Mouse (Mus musculus) stomach, postnatal 0 days (tissue): ENCODE data around the gene Acaa1b. TPM values are rescaled to one million over a fixed set of nuclear protein-coding genes. Genes with fewer than 3 reads are reported as not detected.

ENCODE experiments used
- ATAC-seq: fragments of 200-750 bp; cut with Nextera tagmentation; 2 replicates; pipeline ENCODE4 v1.8.0; 2017; ENCODE audit not compliant: low FRiP score, low TSS enrichment
- DNase-seq: peaks from one replicate; pipeline ENCODE4 v3.0.0-alpha.2; 2016; ENCODE audit warnings: low spot score
- H3K27ac ChIP-seq: fragments of 300-500 bp; sonication (generic); replicated peaks from 2 replicates; pipeline ENCODE4 v1.5.1; 2014; ENCODE audit warnings: mild to moderate bottlenecking, control low read depth
- H3K27me3 ChIP-seq: fragments of 300-500 bp; sonication (generic); 2 replicates; pipeline ENCODE4 v1.6.1; 2014; ENCODE audit warnings: low read length; ENCODE audit not compliant: control insufficient read depth, insufficient read depth
- H3K36me3 ChIP-seq: fragments of 300-500 bp; sonication (generic); 2 replicates; pipeline ENCODE4 v1.6.1; 2014; ENCODE audit warnings: low read length, mixed read lengths; ENCODE audit not compliant: control insufficient read depth, insufficient read depth
- H3K4me1 ChIP-seq: fragments of 300-500 bp; sonication (generic); replicated peaks from 2 replicates; pipeline ENCODE4 v1.6.1; 2014; ENCODE audit warnings: antibody characterized with exemption; ENCODE audit not compliant: control insufficient read depth, insufficient read depth
- H3K4me2 ChIP-seq: fragments of 300-500 bp; sonication (generic); replicated peaks from 2 replicates; pipeline ENCODE4 v1.6.1; 2014; ENCODE audit warnings: low read depth, mild to moderate bottlenecking, control low read depth, moderate library complexity
- H3K4me3 ChIP-seq: fragments of 300-500 bp; sonication (generic); 2 replicates; pipeline ENCODE4 v1.5.1; 2014; ENCODE audit warnings: low read depth, low read length, control low read depth
- H3K9ac ChIP-seq: fragments of 300-500 bp; sonication (generic); 2 replicates; pipeline ENCODE4 v1.6.1; 2014; ENCODE audit warnings: mild to moderate bottlenecking, low read length, control low read depth, mixed read lengths
- H3K9me3 ChIP-seq: fragments of 300-500 bp; sonication (generic); 2 replicates; pipeline ENCODE4 v1.6.1; 2016; ENCODE audit warnings: low read length; ENCODE audit not compliant: control insufficient read depth
- CTCF ChIP-seq: IDR thresholded peaks from 2 replicates; pipeline ENCODE4 v1.5.1; 2016; ENCODE audit warnings: antibody characterized with exemption, low read depth, mild to moderate bottlenecking, moderate library complexity
- EP300 ChIP-seq: optimal IDR thresholded peaks from 2 replicates; pipeline ENCODE3; 2016; ENCODE audit warnings: antibody characterized with exemption
- WGBS: fragments of 180-500 bp; shearing (Covaris S2); extraction: QIAGEN DNeasy Blood & Tissue Kit; methylation state at CpG from one replicate; pipeline ENCODE4 v1.1.7; 2014; 5-methylcytosine and 5-hydroxymethylcytosine counted together
- polyA plus RNA-seq: library from polyadenylated mRNA; unstranded; fragments of >200 nt; fragmentation: Nextera tagmentation; extraction: Ambion mirVana; gene quantifications from 2 replicates; pipeline ENCODE4 v1.2.1, GENCODE M21; 2015

Acaa1b gene
- polyA plus RNA-seq, 1 experiment from 2014 or later, result 10.7 TPM

GRCm38 (mm10) chr9:119192202-119192990, 35.5 kb upstream of the Acaa1b start:
- no peak for TF ChIP-seq EP300
- peak; percentile 81 for TF ChIP-seq CTCF
- Histone ChIP-seq H3K9me3 (no peaks in the 10 kb centered on the region), H3K36me3 (no peaks in the 10 kb centered on the region), H3K27ac (no peak overlapping the region), H3K4me2 (no peak overlapping the region), H3K27me3 (no peaks in the 10 kb centered on the region), H3K9ac (no peak overlapping the region), H3K4me1 (no peaks in the 10 kb centered on the region), H3K4me3 (no peak overlapping the region)
- DNase-seq (peak; percentile 81), ATAC-seq (peak; percentile 82)
- WGBS, result 31% methylated on average over 10 of the region's 11 CpGs

DNA sequence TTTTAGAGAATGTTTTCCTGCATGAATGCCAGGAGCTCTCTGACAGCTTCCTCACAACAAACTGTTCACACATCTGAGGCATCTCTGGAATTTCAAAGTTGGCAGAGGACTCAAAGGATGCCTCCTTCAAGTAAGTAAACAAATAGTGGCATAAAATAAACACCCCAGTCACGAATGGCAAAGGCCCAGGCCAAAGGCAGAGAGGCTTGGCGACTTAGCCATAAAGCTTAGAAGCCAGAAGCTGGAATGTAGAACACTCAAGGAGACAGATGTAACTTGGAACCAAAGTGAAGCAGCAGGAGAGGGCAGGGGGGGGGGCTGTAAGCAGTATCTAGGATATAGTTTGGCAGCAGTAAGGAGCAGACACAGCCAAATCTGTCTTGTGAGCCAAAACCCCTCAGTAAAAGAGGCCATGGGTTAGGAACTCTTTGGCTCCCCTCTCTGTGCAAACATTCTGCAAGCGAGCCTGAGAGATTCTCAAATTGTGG, 24.4 kb upstream of the Acaa1b start:
- no peaks in the 10 kb centered on the region for H3K4me1 ChIP-seq
- H3K4me2 ChIP-seq, result no peak overlapping the region
- H3K4me3 ChIP-seq, result no peak overlapping the region
- no peak for DNase-seq
- H3K9ac ChIP-seq, result no peak overlapping the region
- no peak for TF ChIP-seq EP300
- TF ChIP-seq CTCF, result no peak
- ATAC-seq, result peak; percentile 38; the same call in 1 of the 2 replicates
- 7% methylated on average over 3 of the region's 3 CpGs for WGBS
- H3K9me3 ChIP-seq, result no peaks in the 10 kb centered on the region
- no peak overlapping the region for H3K27ac ChIP-seq
- no peaks in the 10 kb centered on the region for H3K27me3 ChIP-seq
- no peaks in the 10 kb centered on the region for H3K36me3 ChIP-seq

GRCm38 (mm10) chr9:119179292-119179691, 22.4 kb upstream of the Acaa1b start:
- no peak overlapping the region for H3K9ac ChIP-seq
- ATAC-seq (no peak), DNase-seq (no peak)
- no peak overlapping the region for H3K4me3 ChIP-seq
- no peak overlapping the region for H3K27ac ChIP-seq
- 86% methylated on average over 11 of the region's 11 CpGs for WGBS
- H3K4me2 ChIP-seq, result no peak overlapping the region
- H3K27me3 ChIP-seq, result no peaks in the 10 kb centered on the region; the same call in 1 of the 2 replicates
- H3K9me3 ChIP-seq, result no peaks in the 10 kb centered on the region
- no peaks in the 10 kb centered on the region for H3K4me1 ChIP-seq
- H3K36me3 ChIP-seq, result no peaks in the 10 kb centered on the region
- no peak for TF ChIP-seq CTCF
- TF ChIP-seq EP300, result no peak

GRCm38 (mm10) chr9:119167608-119168007, 10.7 kb upstream of the Acaa1b start:
- Histone ChIP-seq H3K4me2 (no peak overlapping the region), H3K9ac (no peak overlapping the region), H3K27me3 (no peaks in the 10 kb centered on the region), H3K36me3 (no peaks in the 10 kb centered on the region), H3K4me3 (no peak overlapping the region), H3K4me1 (no peaks in the 10 kb centered on the region), H3K27ac (no peak overlapping the region), H3K9me3 (no peaks in the 10 kb centered on the region)
- DNase-seq, result no peak
- no peak for TF ChIP-seq CTCF
- TF ChIP-seq EP300, result no peak
- WGBS, result 72% methylated on average over 2 of the region's 2 CpGs
- no peak for ATAC-seq

- ATAC-seq (peak; percentile 87), DNase-seq (peak; percentile 69)
- TF ChIP-seq EP300, result no peak
- TF ChIP-seq CTCF, result no peak
- Histone ChIP-seq H3K9ac (no peak overlapping the region), H3K27me3 (no peaks in the 10 kb centered on the region), H3K9me3 (no peaks in the 10 kb centered on the region), H3K27ac (peak overlapping the region; percentile 56; the same call in 1 of the 2 replicates), H3K4me3 (no peak overlapping the region), H3K36me3 (no peaks in the 10 kb centered on the region), H3K4me2 (no peak overlapping the region), H3K4me1 (no peaks in the 10 kb centered on the region)
- WGBS, result 75% methylated on average over 6 of the region's 6 CpGs
These were observed 8.7 kb upstream of the Acaa1b start for GRCm38 (mm10) chr9:119165548-119165947.

- no peak for TF ChIP-seq EP300
- no peak for TF ChIP-seq CTCF
- H3K4me2 ChIP-seq, result no peak overlapping the region
- H3K9ac ChIP-seq, result no peak overlapping the region
- no peak overlapping the region for H3K4me3 ChIP-seq
- ATAC-seq (peak; percentile 74), DNase-seq (no peak)
- no peaks in the 10 kb centered on the region for H3K36me3 ChIP-seq
- no peaks in the 10 kb centered on the region for H3K4me1 ChIP-seq
- no peaks in the 10 kb centered on the region for H3K9me3 ChIP-seq
- H3K27me3 ChIP-seq, result no peaks in the 10 kb centered on the region
- H3K27ac ChIP-seq, result peak overlapping the region; percentile 56
- WGBS, result 74% methylated on average over 7 of the region's 7 CpGs
These were observed 7.8 kb upstream of the Acaa1b start for GRCm38 (mm10) chr9:119164743-119165142.
